Mouse (Mus musculus) T-helper 17 cell (primary cell): Measurements from ENCODE around the gene Gm5447.

Source experiments
- in situ Hi-C, 2 experiments: fragments of 300-600 bp; cut with MboI, MseI; formaldehyde crosslinking; loops; 1 replicate in 1 of 2; 2 replicates in 1 of 2; pipeline ENCODE4 v1.15.1; 2025; ENCODE audit warnings: high pct_unique_total_duplicates in 2 of 2

The Gm5447 gene

DNA sequence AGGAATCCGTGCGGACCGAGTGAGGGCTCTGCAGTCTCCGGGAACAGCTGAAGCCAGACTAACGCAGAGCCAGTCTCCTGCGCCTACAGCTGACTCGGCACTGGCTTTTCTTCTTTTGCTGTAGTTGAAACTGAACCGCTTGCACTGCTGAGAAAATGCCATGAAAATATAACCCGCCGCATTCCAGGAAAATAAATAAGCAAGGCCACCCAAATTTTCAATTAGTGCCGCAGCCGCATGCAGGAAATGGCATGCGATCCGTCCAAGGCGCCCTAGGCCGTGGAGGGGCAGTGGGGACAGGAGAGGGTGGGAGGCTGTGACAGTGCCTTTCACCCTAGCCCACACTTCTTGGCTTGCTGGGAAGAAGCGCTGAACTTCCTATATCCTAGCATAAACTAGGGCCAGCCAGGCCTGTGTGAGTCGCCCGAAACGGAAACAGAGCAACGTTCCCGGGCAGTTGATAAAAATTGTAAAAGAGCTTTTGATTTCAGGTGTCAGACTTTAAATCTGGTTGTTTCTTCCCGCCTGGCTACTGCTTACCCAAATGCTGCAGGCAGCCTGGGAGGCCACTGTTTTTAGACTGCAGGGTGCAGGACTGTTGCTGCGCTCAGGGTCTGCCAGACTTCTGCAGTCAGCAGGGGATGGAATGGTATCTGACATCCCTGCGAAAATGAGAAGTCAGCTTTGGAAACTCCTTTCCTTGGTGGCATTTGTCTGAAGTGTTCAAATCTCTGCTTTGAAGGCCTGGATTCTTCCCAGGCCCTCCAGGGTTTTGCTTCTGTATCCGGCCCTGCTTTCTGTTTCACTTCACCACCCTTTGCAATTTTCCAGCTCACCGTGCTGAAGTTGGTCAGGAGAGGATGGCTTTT is 11.8 kb downstream of the Gm5447 start:
- in situ Hi-C loops: no loop called here

DNA sequence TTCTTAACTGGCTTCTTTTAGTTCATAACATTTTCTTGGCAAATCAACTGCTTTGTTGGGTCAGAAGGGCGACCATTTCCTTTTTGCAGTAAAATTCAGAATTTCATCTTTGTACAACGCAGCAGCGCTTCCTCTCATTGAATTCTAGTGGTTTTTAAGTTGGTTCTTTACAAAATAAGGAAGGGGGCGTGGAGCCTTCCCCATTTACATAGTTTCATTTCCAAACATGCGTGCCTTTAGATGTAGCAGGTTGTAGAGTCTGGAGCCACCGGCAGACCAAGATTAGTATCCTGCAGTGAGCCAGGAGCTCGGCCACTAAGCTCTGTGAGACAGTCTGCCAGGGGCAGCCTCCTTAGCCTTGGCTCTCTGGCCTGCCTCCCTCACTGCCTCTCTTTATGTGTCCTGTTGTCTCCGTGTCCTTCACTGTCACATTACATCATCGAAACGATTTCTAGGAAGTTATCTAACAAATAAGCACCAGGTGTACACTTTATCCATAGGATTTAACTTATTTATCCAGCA is 13.0 kb downstream of the Gm5447 start:
- in situ Hi-C loops: no loop called here

GRCm38 (mm10) chr13:30987686-30988085 is 13.7 kb downstream of the Gm5447 start:
- in situ Hi-C loops: no loop called here

GRCm38 (mm10) chr13:30989710-30990109 is 15.7 kb downstream of the Gm5447 start:
- in situ Hi-C loops: no loop called here

DNA sequence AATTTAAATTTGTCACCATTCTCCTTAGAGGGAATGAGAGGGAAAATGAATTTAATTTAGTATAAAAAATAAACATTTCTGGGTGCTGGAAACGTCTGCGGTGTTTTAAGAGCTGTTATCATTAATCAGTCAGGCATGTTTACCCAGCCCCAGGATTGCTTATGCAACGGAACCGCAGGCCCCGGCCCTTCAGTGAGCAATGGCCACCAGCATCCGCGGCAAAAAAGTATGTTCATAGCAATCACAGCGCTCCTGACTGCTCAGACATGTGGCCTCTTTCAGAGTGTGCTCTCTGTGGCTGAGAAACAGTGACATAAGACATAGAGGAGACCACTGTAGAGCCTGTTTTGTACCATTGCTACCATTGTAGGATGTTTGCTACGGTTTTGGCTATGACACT is 16.2 kb downstream of the Gm5447 start:
- in situ Hi-C loops: no loop called here

- in situ Hi-C loops: no loop called here
These were observed 19.8 kb downstream of the Gm5447 start for GRCm38 (mm10) chr13:30993819-30994218.

GRCm38 (mm10) chr13:30994249-30994858 is 20.4 kb downstream of the Gm5447 start:
- in situ Hi-C loops: no loop called here

DNA sequence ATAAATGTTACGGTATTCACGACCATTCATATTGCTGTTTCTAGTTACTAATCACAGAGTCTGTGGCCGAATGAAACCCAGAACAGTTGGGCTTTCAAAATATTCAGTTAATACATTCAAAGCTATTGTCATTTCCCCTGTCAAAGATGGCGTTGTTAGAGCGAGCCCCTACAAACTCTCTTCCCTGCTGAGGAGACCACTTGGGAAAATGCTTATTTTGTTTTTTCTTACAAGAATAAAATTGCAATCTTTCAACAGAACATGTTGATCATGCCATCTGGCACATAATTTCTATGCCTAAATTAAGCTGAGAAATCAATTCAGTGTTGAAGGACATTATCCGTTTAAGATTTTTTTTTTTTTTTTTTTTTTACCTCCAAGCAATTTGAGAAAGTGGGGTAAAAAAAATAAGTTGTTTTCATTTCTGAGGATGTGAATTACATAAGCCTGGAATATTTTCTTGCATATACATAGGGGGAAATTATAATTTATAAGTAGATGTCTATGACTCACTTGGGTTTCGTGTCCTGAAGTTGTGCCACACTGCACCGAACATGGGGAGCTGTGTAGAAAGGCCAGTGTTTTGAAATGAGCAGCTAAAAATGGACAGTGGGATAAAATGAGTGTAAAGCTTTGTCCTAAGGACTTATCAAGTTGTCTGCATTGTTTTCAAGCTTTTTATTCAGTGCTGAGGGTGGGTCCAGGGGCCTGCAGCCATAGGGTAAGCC is 23.7 kb downstream of the Gm5447 start:
- in situ Hi-C loops: loop anchor here in 1 of 2 experiments (5.0 kb wide), 1 partner anchor 100 kb away; no protein-coding TSS in a partner anchor

DNA sequence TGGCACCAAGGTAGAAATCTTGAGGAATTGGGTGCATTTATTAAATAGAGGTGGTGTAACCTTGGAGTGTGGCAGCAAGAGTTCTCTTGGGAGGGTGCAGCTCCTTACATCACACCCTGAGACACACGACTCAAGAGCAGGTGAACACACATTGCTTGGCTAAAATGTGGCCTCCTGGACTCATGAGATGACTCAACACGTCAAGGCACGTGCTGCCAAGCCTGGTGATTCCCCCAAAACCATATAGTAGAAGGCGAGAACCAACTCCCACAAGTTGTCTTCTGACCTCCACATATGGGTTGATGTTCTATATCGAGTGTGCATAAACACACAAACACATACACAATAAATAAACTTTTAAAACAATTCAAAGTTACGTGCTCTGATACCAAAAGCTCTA is 25.8 kb downstream of the Gm5447 start:
- in situ Hi-C loops: loop anchor here in 1 of 2 experiments (5.0 kb wide), 1 partner anchor 102 kb away; no protein-coding TSS in a partner anchor

GRCm38 (mm10) chr13:31004458-31004857 is 30.5 kb downstream of the Gm5447 start:
- in situ Hi-C loops: no loop called here

- in situ Hi-C loops: no loop called here
These were observed 31.0 kb downstream of the Gm5447 start for GRCm38 (mm10) chr13:31004995-31005394.

DNA sequence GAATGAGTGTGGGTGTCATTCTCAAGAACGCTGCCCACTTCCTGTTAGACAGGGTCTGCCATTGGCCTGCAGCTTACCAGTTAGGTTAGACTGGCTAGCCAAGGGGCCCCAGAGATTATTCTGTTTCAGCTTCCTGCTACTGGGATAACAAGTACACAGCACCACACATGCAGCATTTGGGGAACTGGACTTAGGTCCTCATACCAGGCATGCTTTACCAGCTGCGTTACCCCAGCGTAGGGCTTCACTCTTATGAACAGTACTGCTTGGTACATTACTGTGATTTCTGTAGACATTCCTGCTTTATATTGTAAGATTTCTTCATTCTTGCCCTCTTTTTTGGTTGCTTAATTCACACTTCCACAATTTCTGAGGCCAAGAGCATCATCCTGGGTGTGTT is 43.5 kb downstream of the Gm5447 start:
- in situ Hi-C loops: no loop called here

DNA sequence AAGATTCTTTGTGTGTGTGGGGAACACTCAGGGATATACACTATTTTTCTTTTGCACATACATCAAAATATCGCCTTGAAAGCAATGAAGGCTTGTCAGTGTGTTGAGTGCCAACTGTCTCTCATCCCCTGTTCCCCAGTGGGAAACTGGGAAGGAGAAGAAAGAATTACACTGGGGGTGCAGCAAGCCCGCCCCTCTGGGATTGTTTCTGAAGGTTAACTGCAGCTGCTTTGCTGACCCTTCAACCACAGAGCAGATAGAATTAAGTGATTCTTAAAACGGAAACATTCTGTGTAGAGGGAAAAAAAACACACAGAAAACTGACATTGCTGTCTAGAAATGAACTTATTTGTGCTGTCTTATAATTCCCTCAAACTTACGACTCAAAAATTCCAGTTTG is 47.5 kb downstream of the Gm5447 start:
- in situ Hi-C loops: no loop called here

- in situ Hi-C loops: no loop called here
These were observed 47.9 kb downstream of the Gm5447 start for GRCm38 (mm10) chr13:31021927-31022326.

- in situ Hi-C loops: no loop called here
These were observed 49.7 kb downstream of the Gm5447 start for GRCm38 (mm10) chr13:31023664-31024063.
